Mouse (Mus musculus) kidney, adult 2 months (tissue): ENCODE data around the gene Clcnkb. TPM values are rescaled to one million over a fixed set of nuclear protein-coding genes. Genes with fewer than 3 reads are reported as not detected.

Source experiments
- DNase-seq: peaks from one replicate; pipeline ENCODE4 v3.0.0; 2021
- H3K27ac ChIP-seq: fragments of 200-500 bp; 2 replicates; pipeline ENCODE4 v1.5.1; 2012; ENCODE audit warnings: low read depth, low read length, control low read depth, inconsistent platforms; ENCODE audit not compliant: insufficient read depth
- H3K27me3 ChIP-seq: fragments of 200-500 bp; replicated peaks from 2 replicates; pipeline ENCODE4 v1.6.1; 2012; ENCODE audit warnings: mild to moderate bottlenecking, moderate library complexity, low read length, inconsistent platforms; ENCODE audit not compliant: control insufficient read depth, insufficient read depth
- H3K36me3 ChIP-seq: fragments of 200-500 bp; 2 replicates; pipeline ENCODE4 v1.6.1; 2012; ENCODE audit warnings: mild to moderate bottlenecking, moderate library complexity, low read length, inconsistent platforms; ENCODE audit not compliant: control insufficient read depth, insufficient read depth
- H3K4me1 ChIP-seq: fragments of 200-500 bp; 2 replicates; pipeline ENCODE4 v1.6.1; 2011; ENCODE audit warnings: low read length; ENCODE audit not compliant: control insufficient read depth, insufficient read depth
- H3K4me3 ChIP-seq: fragments of 200-500 bp; 2 replicates; pipeline ENCODE4 v1.5.1; 2011; ENCODE audit warnings: mild to moderate bottlenecking, low read depth, low read length, control low read depth; ENCODE audit not compliant: insufficient read depth
- CTCF ChIP-seq: fragments of 200-500 bp; conservative IDR thresholded peaks from 2 replicates; pipeline ENCODE4 v1.5.1; 2011; ENCODE audit warnings: low read depth, mild to moderate bottlenecking, control low read depth, low read length, moderate library complexity, mixed read lengths; ENCODE audit not compliant: insufficient read depth, insufficient read length
- POLR2A ChIP-seq: fragments of 200-500 bp; IDR thresholded peaks from one replicate; pipeline ENCODE4 v1.6.1; 2011; ENCODE audit warnings: low read depth, low read length, control low read depth
- WGBS: fragments of 180-500 bp; shearing (Covaris S2); methylation state at CpG from one replicate; pipeline ENCODE4 v1.1.7; 2018; 5-methylcytosine and 5-hydroxymethylcytosine counted together
- polyA plus RNA-seq: library from polyadenylated mRNA; depleted of rRNA; stranded (reverse); fragments of >200 nt; gene quantifications from 2 replicates; pipeline ENCODE4 v1.2.3, GENCODE M21; 2012

Clcnkb gene
- polyA plus RNA-seq, 1 experiment, result 286 TPM

GRCm38 (mm10) chr4:141446211-141446610 lies 30.4 kb upstream of the Clcnkb start:
- peaks cover 7% of the 10 kb centered on the region; the same call in 1 of the 2 replicates for H3K4me1 ChIP-seq
- WGBS, result 62% methylated on average over 7 of the region's 7 CpGs
- no peaks in the 10 kb centered on the region for H3K27me3 ChIP-seq

GRCm38 (mm10) chr4:141445328-141445720 lies 29.5 kb upstream of the Clcnkb start:
- peak overlapping the region; percentile 88 for H3K4me3 ChIP-seq
- WGBS, result 8% methylated on average over 14 of the region's 14 CpGs
- no peaks in the 10 kb centered on the region for H3K27me3 ChIP-seq
- peaks cover 12% of the 10 kb centered on the region; the same call in 1 of the 2 replicates for H3K4me1 ChIP-seq
- no peak for TF ChIP-seq CTCF
- TF ChIP-seq POLR2A, result no peak
- H3K27ac ChIP-seq, result no peak overlapping the region
- no peak for DNase-seq
- no peaks in the 10 kb centered on the region for H3K36me3 ChIP-seq

More at GRCm38 (mm10) chr4:141446211-141446610, 30.4 kb upstream of the Clcnkb start:
- Histone ChIP-seq H3K4me3 (no peak overlapping the region), H3K36me3 (no peaks in the 10 kb centered on the region), H3K27ac (no peak overlapping the region)
- DNase-seq, result no peak
- no peak for TF ChIP-seq POLR2A
- TF ChIP-seq CTCF, result no peak

GRCm38 (mm10) chr4:141444451-141445327 lies 28.9 kb upstream of the Clcnkb start, which contains the start of gene Zbtb17:
TSS of gene Zbtb17 (plus strand) at chr4:141444654.
- peaks cover 12% of the 10 kb centered on the region; the same call in 1 of the 2 replicates for H3K4me1 ChIP-seq
- H3K27me3 ChIP-seq, result no peaks in the 10 kb centered on the region
- no peaks in the 10 kb centered on the region for H3K36me3 ChIP-seq
- WGBS, result under 1% methylated on average over 83 of the region's 102 CpGs
- TF ChIP-seq CTCF (no peak), POLR2A (peak; percentile 58)
- peak; percentile 93 for DNase-seq
- peak within 1 kb of the TSS; percentile 69; the same call in 1 of the 2 replicates for H3K27ac ChIP-seq
- H3K4me3 ChIP-seq, result peak within 1 kb of the TSS; percentile 88

DNA sequence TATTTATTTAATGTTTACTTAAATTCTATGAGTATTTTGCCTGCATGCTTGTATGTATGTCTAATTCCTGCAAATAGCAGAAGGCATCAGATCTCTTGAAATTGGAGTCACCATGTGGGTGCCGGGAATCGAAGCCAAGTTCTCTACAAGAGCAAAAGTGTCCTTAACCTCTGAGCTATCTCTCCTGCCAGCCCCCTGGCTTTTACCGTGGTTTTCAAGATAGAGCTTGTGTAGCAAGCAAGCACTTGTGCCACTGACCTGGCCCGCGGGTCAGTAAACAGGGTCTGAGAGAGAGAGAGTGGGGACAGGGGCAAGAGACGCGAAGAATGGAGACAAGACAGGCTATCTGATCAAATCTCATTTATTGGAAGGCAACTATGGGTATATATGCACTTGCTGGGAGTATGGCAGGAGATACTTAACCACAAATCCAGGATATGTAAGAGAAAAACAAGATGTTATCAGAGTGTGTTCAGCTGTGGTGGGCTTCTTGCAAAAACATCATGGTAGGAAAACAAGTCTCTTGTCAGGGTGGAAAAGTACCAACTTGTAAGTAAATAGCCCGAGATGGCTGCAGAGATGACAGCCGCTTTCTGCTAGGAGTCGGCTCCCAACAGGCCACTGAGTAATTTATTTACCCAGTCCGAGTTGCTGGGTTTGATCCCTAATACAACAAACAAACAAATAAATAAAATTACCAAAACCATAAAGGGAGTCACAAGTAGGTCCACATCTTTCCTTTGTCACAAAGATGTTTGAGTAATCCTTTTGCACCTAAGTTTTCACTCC lies 28.0 kb upstream of the Clcnkb start:
- WGBS, result 33% methylated on average over 11 of the region's 11 CpGs
- no peak for DNase-seq
- Histone ChIP-seq H3K36me3 (no peaks in the 10 kb centered on the region), H3K27me3 (no peaks in the 10 kb centered on the region), H3K4me3 (peak overlapping the region; percentile 88), H3K4me1 (peaks cover 12% of the 10 kb centered on the region; the same call in 1 of the 2 replicates), H3K27ac (peak overlapping the region; percentile 69; the same call in 1 of the 2 replicates)
- no peak for TF ChIP-seq CTCF
- no peak for TF ChIP-seq POLR2A

DNA sequence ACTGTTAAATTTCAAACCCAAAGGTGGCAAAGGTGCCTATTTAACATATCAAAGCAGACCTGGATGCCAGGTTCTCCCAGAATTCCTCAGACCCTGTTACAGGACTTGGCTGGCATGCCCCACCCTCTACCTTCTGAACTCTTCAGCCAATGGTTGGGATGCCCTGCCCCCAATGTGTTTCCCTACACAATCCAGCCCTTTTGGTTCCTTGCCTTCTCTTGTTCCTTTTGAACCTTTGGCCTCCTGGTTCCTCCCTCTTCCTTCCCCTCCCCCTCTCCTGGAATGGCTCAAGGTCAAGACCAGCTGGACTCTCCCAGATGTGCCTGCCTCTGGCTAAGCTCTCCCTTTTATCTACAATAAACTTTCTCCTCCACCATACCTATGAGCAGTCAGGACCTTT lies 25.1 kb upstream of the Clcnkb start:
- H3K4me3 ChIP-seq, result no peak overlapping the region
- H3K4me1 ChIP-seq, result peaks cover 12% of the 10 kb centered on the region; the same call in 1 of the 2 replicates
- H3K27ac ChIP-seq, result no peak overlapping the region
- TF ChIP-seq POLR2A (no peak), CTCF (no peak)
- DNase-seq, result peak; percentile 91
- H3K27me3 ChIP-seq, result no peaks in the 10 kb centered on the region
- H3K36me3 ChIP-seq, result no peaks in the 10 kb centered on the region

GRCm38 (mm10) chr4:141439083-141439803 lies 23.4 kb upstream of the Clcnkb start:
- DNase-seq, result peak; percentile 68
- Histone ChIP-seq H3K27me3 (no peaks in the 10 kb centered on the region), H3K27ac (peak overlapping the region; percentile 72), H3K36me3 (no peaks in the 10 kb centered on the region), H3K4me1 (peaks cover 5% of the 10 kb centered on the region; the same call in 1 of the 2 replicates), H3K4me3 (no peak overlapping the region)
- 63% methylated on average over 12 of the region's 12 CpGs for WGBS
- TF ChIP-seq POLR2A (no peak), CTCF (no peak)

DNA sequence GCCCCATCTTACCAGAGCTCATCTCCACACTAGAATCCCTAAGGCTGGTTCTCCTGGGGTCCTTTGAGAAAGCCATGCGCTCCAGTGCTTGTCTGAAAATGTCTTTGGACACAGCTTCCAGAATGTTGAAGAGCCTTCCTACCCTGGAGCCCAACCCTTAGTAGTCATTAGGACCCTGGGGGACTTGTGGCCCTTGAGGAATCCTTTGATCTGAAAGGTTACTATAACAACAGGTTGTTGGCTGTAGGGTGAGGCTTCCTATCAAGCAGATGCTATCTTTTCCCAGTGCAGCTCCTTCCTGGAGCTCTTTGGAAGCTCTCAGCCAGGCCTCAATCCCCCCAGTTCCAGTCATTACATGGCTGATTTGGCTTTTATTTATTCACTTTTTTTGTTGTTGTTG lies 20.2 kb upstream of the Clcnkb start, which contains the start of gene Srarp:
Gene Srarp (minus strand): TSS at position 132 of the 400 bp plus-strand sequence.
- no peak for DNase-seq
- H3K4me3 ChIP-seq, result no peak within 1 kb of the TSS

More for the DNA sequence above, 20.2 kb upstream of the Clcnkb start, which contains the start of gene Srarp:
- Histone ChIP-seq H3K27me3 (no peaks in the 10 kb centered on the region), H3K4me1 (peaks cover 4% of the 10 kb centered on the region; the same call in 1 of the 2 replicates), H3K27ac (no peak within 1 kb of the TSS), H3K36me3 (no peaks in the 10 kb centered on the region)
- TF ChIP-seq POLR2A (no peak), CTCF (no peak)
- 86% methylated on average over 1 of the region's 1 CpGs for whole genome bisulfite sequencing
